In genomic region chr13:64274879-64275753, GRCm38 (mm10) we compare ENCODE assay signal across 8 mouse cellular contexts. TPM values are rescaled to one million over a fixed set of nuclear protein-coding genes. Genes with fewer than 3 reads are reported as not detected.
DNase-seq lines count a peak whose midpoint lies in the region; ATAC-seq and TF ChIP-seq lines count a peak whose summit lies in the region.

Gene Cdc14b, minus strand, starts transcription at chr13:64275290.

- TF ChIP-seq EP300 in heart, adult 2 months (IDR thresholded peaks at IDR 0.05; ENCODE audit: insufficient read depth, low read depth, low read length): no peak

- no peak for TF ChIP-seq CTCF in heart, adult 2 months (IDR thresholded peaks at IDR 0.05)

- H3K27me3 ChIP-seq in erythroblast, embryonic 14.5 days (ENCODE audit: control insufficient read depth): peaks cover 61% of the 10 kb centered on the region
- peaks cover 3% of the 10 kb centered on the region; the same call in 1 of the 2 replicates for H3K27me3 ChIP-seq in heart, adult 2 months (ENCODE audit: control insufficient read depth, insufficient read depth, low read length)
- H3K27me3 ChIP-seq in limb, embryonic 12.5 days: no peaks in the 10 kb centered on the region
- H3K27me3 ChIP-seq in midbrain, embryonic 13.5 days: peaks cover 40% of the 10 kb centered on the region

- TF ChIP-seq POLR2A in heart, adult 2 months (IDR thresholded peaks at IDR 0.05; ENCODE audit: insufficient read depth, low read depth, low read length): no peak

- peak within 1 kb of the TSS; percentile 63 for H3K4me3 ChIP-seq in erythroblast, embryonic 14.5 days (replicated peaks)
- peak within 1 kb of the TSS; percentile 77 for H3K4me3 ChIP-seq in heart, adult 2 months
- H3K4me3 ChIP-seq in limb, embryonic 12.5 days (replicated peaks): peak within 1 kb of the TSS; percentile 80
- peak within 1 kb of the TSS; percentile 80 for H3K4me3 ChIP-seq in midbrain, embryonic 13.5 days (replicated peaks)

- no peak within 1 kb of the TSS for H3K27ac ChIP-seq in heart, adult 2 months
- peak within 1 kb of the TSS; percentile 35; the same call in 1 of the 2 replicates for H3K27ac ChIP-seq in limb, embryonic 12.5 days
- no peak within 1 kb of the TSS for H3K27ac ChIP-seq in midbrain, embryonic 13.5 days

- H3K36me3 ChIP-seq in erythroblast, embryonic 14.5 days (ENCODE audit: control insufficient read depth): no peaks in the 10 kb centered on the region
- no peaks in the 10 kb centered on the region for H3K36me3 ChIP-seq in heart, adult 2 months (ENCODE audit: control insufficient read depth, insufficient read depth, low read length)
- no peaks in the 10 kb centered on the region; the same call in 1 of the 2 replicates for H3K36me3 ChIP-seq in limb, embryonic 12.5 days
- no peaks in the 10 kb centered on the region for H3K36me3 ChIP-seq in midbrain, embryonic 13.5 days

- H3K9ac ChIP-seq in heart, adult 2 months (ENCODE audit: low read depth, low read length): peak within 1 kb of the TSS; percentile 72
- H3K9ac ChIP-seq in limb, embryonic 12.5 days (replicated peaks): peak within 1 kb of the TSS; percentile 84
- H3K9ac ChIP-seq in midbrain, embryonic 13.5 days (replicated peaks): peak within 1 kb of the TSS; percentile 78

- DNase-seq in embryo, embryonic 11 days: peak; percentile 98
- DNase-seq in heart, adult 2 months: peak; percentile 74 to 79
- DNase-seq in kidney, adult 18-20 months: peak; percentile 83
- DNase-seq in spleen, adult 18-20 months: peak; percentile 59 to 60

- H3K4me2 ChIP-seq in limb, embryonic 12.5 days: peak within 1 kb of the TSS; percentile 99
- peak within 1 kb of the TSS; percentile 99 for H3K4me2 ChIP-seq in midbrain, embryonic 13.5 days (replicated peaks)

- H3K9me3 ChIP-seq in erythroblast, embryonic 14.5 days (ENCODE audit: control insufficient read depth, low read length): peaks cover 3% of the 10 kb centered on the region; the same call in 1 of the 2 replicates
- no peaks in the 10 kb centered on the region for H3K9me3 ChIP-seq in limb, embryonic 12.5 days
- H3K9me3 ChIP-seq in midbrain, embryonic 13.5 days: no peaks in the 10 kb centered on the region

- intact Hi-C loops in heart, adult 2 months (cut with DNase I): no loop called here

- ATAC-seq in erythroblast, adult 5-6 weeks (replicated peaks; ENCODE audit: low FRiP score, poor library complexity, severe bottlenecking): no peak
- ATAC-seq in limb, embryonic 12.5 days (ENCODE audit: insufficient number of reproducible peaks, insufficient read depth, low FRiP score, low TSS enrichment, low read depth): peak; percentile 93
- ATAC-seq in midbrain, embryonic 13.5 days: peak; percentile 98

- H3K79me2 ChIP-seq in heart, adult 2 months (replicated peaks; ENCODE audit: control insufficient read depth, insufficient read depth, low read length): no peaks in the 10 kb centered on the region

- WGBS in heart, adult 2 months: 5% methylated on average over 57 of the region's 57 CpGs
- under 1% methylated on average over 57 of the region's 57 CpGs for WGBS in limb, embryonic 12.5 days
- WGBS in midbrain, embryonic 13.5 days: 1% methylated on average over 56 of the region's 57 CpGs

- H3K4me1 ChIP-seq in erythroblast, embryonic 14.5 days (ENCODE audit: control insufficient read depth): peaks cover 18% of the 10 kb centered on the region
- H3K4me1 ChIP-seq in heart, adult 2 months (ENCODE audit: control insufficient read depth, insufficient read depth, low read length): peaks cover 3% of the 10 kb centered on the region
- peaks cover 7% of the 10 kb centered on the region for H3K4me1 ChIP-seq in limb, embryonic 12.5 days (replicated peaks)
- H3K4me1 ChIP-seq in midbrain, embryonic 13.5 days (replicated peaks): peaks cover 16% of the 10 kb centered on the region

RNA-seq across cellular contexts. Expression of gene Cdc14b, which starts in this region (rescaled TPM):
- polyA plus RNA-seq in erythroblast, embryonic 14.5 days (2012): 0.01 TPM in 1 of 2 replicates, not detected in the other
- total RNA-seq in erythroblast, adult 5-6 weeks (2015; ENCODE audit: low replicate concordance): 0.63 and 1.2 TPM in 2 replicates
- 0.51 TPM in 1 of 2 replicates, not detected in the other for total RNA-seq in erythroblast, adult 5-6 weeks (2017; ENCODE audit: low replicate concordance)
- total RNA-seq in heart, adult 2 months (2021): 1 to 10 TPM; 8.7 to 8.8 TPM
- polyA plus RNA-seq in heart, adult 2 months (2012; rRNA removed): 8.2 and 19.8 TPM in 2 replicates
- polyA plus RNA-seq in limb, embryonic 12.5 days (2016; fragmentation: Nextera tagmentation; extraction: Ambion mirVana): 29.6 and 29.8 TPM in 2 replicates
- 3.6 and 4.1 TPM in 2 replicates for polyA plus RNA-seq in midbrain, embryonic 13.5 days (2015; fragmentation: Nextera tagmentation; extraction: Ambion mirVana)

Comparison
In these comparisons a context has a peak if more than half of its experiments do, and no peak if none do; other contexts are left out.
1. RNA of gene Cdc14b (total RNA-seq): 8.7 to 8.8 TPM in heart, adult 2 months; 0.51 to 1.2 TPM in erythroblast, adult 5-6 weeks; every median in the first group is over 4 times any median in the second.
2. Peak in every context shown above with its lines, with median percentiles within 50 percentile points of each other: H3K4me3 ChIP-seq, DNase-seq and H3K9ac ChIP-seq.